Mouse (Mus musculus) hindbrain, postnatal 0 days (tissue): ENCODE data around the gene 4933407L21Rik. TPM values are rescaled to one million over a fixed set of nuclear protein-coding genes. Genes with fewer than 3 reads are reported as not detected.

Experiments
- ATAC-seq: fragments of 200-750 bp; cut with Nextera tagmentation; 2 replicates; pipeline ENCODE4 v1.8.0; 2017; ENCODE audit warnings: mild to moderate bottlenecking, moderate TSS enrichment, moderate library complexity
- DNase-seq: peaks from one replicate; pipeline ENCODE4 v3.0.0-alpha.2; 2015; ENCODE audit warnings: low spot score
- H3K27ac ChIP-seq: fragments of 300-500 bp; sonication (generic); 2 replicates; pipeline ENCODE4 v1.5.1; 2014; ENCODE audit warnings: mild to moderate bottlenecking
- H3K27me3 ChIP-seq: fragments of 300-500 bp; sonication (generic); 2 replicates; pipeline ENCODE4 v1.6.1; 2014; ENCODE audit warnings: low read length, mixed read lengths; ENCODE audit not compliant: insufficient read depth
- H3K36me3 ChIP-seq: fragments of 300-500 bp; sonication (generic); 2 replicates; pipeline ENCODE4 v1.6.1; 2014; ENCODE audit warnings: low read length, mixed read lengths; ENCODE audit not compliant: insufficient read depth
- H3K4me1 ChIP-seq: fragments of 300-500 bp; sonication (generic); 2 replicates; pipeline ENCODE4 v1.6.1; 2014; ENCODE audit warnings: antibody characterized with exemption, low read length, mixed read lengths; ENCODE audit not compliant: insufficient read depth
- H3K4me2 ChIP-seq: fragments of 300-500 bp; sonication (generic); 2 replicates; pipeline ENCODE4 v1.6.1; 2014; ENCODE audit warnings: low read depth, mild to moderate bottlenecking, low read length, moderate library complexity, mixed read lengths
- H3K4me3 ChIP-seq: fragments of 300-500 bp; sonication (generic); 2 replicates; pipeline ENCODE4 v1.5.1; 2014; ENCODE audit warnings: low read length
- H3K9ac ChIP-seq: fragments of 300-500 bp; sonication (generic); replicated peaks from 2 replicates; pipeline ENCODE4 v1.6.1; 2014; ENCODE audit warnings: mild to moderate bottlenecking, low read length, moderate library complexity, mixed read lengths
- H3K9me3 ChIP-seq: fragments of 300-500 bp; sonication (generic); 2 replicates; pipeline ENCODE4 v1.6.1; 2016; ENCODE audit warnings: low read length, mixed read lengths
- CTCF ChIP-seq: IDR thresholded peaks from 2 replicates; pipeline ENCODE4 v1.5.1; 2016; ENCODE audit warnings: antibody characterized with exemption, control low read depth, low read depth
- WGBS: fragments of 180-500 bp; shearing (Covaris S2); extraction: QIAGEN DNeasy Blood & Tissue Kit; methylation state at CpG from one replicate; pipeline ENCODE4 v1.1.7; 2014; 5-methylcytosine and 5-hydroxymethylcytosine counted together
- polyA plus RNA-seq: library from polyadenylated mRNA; unstranded; fragments of >200 nt; fragmentation: Nextera tagmentation; extraction: Ambion mirVana; gene quantifications from 2 replicates; pipeline ENCODE4 v1.2.1, GENCODE M21; 2015
- total RNA-seq: library from RNA; depleted of rRNA; stranded (reverse); fragments of >200 nt; gene quantifications from 2 replicates; pipeline ENCODE4 v1.2.3, GENCODE M21; 2014

The 4933407L21Rik gene
- total and polyA plus RNA-seq, 2 experiments from 2014 or later = 12.3 to 18.8 TPM

DNA sequence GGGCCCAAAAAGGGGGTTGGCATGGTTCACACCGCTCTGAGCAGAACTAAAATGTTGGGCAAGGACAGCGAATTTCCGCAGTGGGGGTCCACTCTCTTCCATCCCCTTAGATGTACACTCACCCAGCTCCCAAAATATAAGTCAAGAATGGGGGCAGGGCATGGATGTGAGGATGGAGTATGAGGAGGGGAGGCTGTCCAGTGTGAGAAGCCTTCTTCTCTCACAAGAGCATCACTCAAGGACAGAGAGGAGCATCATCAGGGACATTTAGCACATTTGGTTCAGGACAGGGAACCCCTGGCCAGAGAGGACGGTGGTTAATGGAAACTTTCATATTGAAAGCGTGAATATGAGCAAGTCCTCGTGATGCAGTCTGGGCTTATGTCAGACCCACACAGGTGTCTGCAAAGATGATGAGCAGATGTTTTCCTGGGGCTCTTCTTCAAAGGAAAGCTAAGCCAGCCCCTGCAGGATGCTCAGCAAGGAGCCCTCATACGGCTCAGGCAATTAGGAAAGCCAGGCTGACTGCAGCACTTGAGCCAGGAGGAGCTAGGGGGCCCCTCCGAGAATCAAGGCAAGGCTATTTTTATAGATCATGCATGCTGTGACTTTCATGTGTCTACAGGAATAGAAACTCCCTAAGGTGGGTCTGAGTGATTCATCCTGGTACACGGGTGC is 29.8 kb downstream of the 4933407L21Rik start:
- Histone ChIP-seq H3K36me3 (no peaks in the 10 kb centered on the region), H3K27ac (no peak overlapping the region), H3K27me3 (no peaks in the 10 kb centered on the region), H3K4me2 (no peak overlapping the region), H3K9me3 (no peaks in the 10 kb centered on the region), H3K4me3 (no peak overlapping the region), H3K4me1 (peaks cover 11% of the 10 kb centered on the region; the same call in 1 of the 2 replicates), H3K9ac (no peak overlapping the region)
- ATAC-seq (peak; percentile 24; the same call in 1 of the 2 replicates), DNase-seq (peak; percentile 12)
- no peak for TF ChIP-seq CTCF
- WGBS = 50% methylated on average over 9 of the region's 9 CpGs

DNA sequence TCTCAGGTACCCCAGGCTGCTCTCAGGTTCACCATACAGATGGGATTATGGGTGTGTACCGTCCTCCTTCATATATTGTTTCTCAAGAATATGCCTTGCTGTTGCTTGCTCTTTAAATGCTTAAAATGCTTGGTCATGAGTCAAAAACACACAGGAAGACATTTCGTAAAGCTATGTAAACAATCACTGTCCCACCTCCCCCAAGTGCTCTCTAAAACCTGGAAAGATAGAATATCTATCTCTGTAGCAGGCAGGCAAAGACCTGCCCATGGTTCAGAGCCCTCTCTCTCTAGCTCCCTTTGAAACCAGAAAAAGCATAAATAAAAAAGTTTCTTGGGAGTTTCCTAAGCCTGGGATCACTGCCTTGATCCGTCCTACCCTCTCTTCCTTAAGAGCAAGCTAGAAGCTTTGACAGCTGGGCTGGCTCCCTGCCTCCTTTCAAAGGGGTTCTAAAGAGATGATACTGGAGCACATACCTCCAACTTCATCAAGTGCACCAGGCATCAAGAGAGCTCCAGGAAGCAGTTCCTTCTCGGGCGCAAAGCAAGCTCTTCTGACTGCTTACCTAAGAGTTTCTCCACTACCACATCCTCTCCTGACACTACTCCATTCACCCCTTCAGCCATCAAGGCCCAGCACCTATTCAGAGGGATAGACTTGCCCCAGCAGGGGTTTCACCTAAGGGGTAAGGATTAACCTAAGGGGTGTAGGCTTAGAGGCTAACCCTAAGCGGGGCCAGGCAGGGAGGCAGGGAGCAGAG is 31.0 kb downstream of the 4933407L21Rik start:
- 75% methylated on average over 6 of the region's 6 CpGs for WGBS
- no peak for TF ChIP-seq CTCF
- Histone ChIP-seq H3K36me3 (no peaks in the 10 kb centered on the region), H3K9me3 (no peaks in the 10 kb centered on the region), H3K9ac (no peak overlapping the region), H3K4me3 (no peak overlapping the region), H3K27ac (no peak overlapping the region), H3K4me2 (no peak overlapping the region), H3K27me3 (no peaks in the 10 kb centered on the region), H3K4me1 (peaks cover 11% of the 10 kb centered on the region; the same call in 1 of the 2 replicates)
- ATAC-seq (no peak), DNase-seq (no peak)

DNA sequence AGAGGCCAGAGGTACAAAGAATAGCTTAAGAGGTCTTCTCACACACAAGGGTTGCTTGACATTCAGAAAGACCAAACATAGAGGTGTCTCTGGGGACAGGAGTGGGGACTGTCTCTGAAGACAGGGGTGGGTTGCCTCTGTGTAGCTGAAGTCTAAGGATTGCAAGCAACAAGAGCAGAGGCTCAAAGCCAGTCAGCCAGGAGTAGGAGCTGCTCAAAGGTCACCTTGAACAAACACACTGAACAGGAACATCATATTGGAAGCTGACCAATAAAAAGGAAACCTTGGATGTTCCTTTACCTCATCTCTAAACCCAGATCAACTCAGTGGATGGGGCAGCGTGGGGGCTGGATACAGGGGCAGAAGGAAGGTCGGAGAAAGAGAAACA is 31.6 kb downstream of the 4933407L21Rik start:
- ATAC-seq (no peak), DNase-seq (no peak)
- Histone ChIP-seq H3K9ac (no peak overlapping the region), H3K4me1 (peaks cover 11% of the 10 kb centered on the region; the same call in 1 of the 2 replicates), H3K4me3 (no peak overlapping the region), H3K4me2 (no peak overlapping the region), H3K27me3 (no peaks in the 10 kb centered on the region), H3K9me3 (no peaks in the 10 kb centered on the region), H3K36me3 (no peaks in the 10 kb centered on the region), H3K27ac (no peak overlapping the region)
- WGBS = 80% methylated on average over 2 of the region's 2 CpGs
- TF ChIP-seq CTCF = no peak

DNA sequence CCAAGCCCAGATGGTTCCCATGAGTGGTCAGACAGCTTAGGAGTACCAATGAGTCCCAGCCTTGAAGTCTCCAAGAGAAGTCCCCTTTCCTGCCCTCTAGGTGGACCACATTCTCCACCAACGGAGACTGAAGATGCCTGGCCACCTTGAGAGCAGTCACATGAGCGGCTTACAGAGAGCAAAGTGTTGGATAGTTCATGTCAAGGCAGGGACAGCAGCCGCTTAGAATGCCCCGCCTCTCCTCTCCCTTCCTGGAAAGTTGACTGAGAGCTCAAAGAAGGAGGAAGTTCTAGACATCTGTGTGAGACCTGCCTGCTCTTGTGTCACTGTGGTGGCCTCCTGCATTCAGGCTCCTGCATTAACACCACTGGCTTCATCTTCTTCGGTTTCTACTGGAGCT is 32.6 kb downstream of the 4933407L21Rik start, which contains the start of gene Gpr55:
Gene Gpr55, minus strand, starts transcription at position 135 of the 400 bp plus-strand sequence.
- no peaks in the 10 kb centered on the region for H3K36me3 ChIP-seq
- no peak within 1 kb of the TSS for H3K27ac ChIP-seq
- no peak within 1 kb of the TSS for H3K9ac ChIP-seq
- TF ChIP-seq CTCF = no peak
- no peak within 1 kb of the TSS for H3K4me3 ChIP-seq
- peaks cover 11% of the 10 kb centered on the region; the same call in 1 of the 2 replicates for H3K4me1 ChIP-seq
- H3K27me3 ChIP-seq = no peaks in the 10 kb centered on the region
- no peak within 1 kb of the TSS for H3K4me2 ChIP-seq
- H3K9me3 ChIP-seq = no peaks in the 10 kb centered on the region
- DNase-seq = no peak
- WGBS = 84% methylated on average over 5 of the region's 5 CpGs
- ATAC-seq = no peak

DNA sequence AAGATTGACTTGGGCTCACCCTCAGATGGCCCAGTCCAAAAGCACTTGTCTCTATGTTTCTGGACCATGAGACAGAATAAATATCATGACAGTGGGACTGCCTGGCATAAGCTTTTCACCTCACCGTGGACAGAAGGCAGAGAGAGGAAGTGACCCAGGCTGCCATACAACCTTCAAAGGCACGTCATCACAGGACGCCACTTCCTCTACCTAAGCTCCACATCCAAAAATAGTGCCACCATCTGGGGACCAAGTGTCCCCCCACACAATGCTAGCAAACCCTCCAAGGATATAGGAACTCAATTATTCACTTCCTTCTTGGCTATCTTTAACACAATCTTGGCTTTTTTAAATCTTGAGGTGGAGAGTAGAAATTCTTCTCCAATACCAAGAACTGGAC is 33.8 kb downstream of the 4933407L21Rik start:
- Histone ChIP-seq H3K9ac (no peak overlapping the region), H3K4me2 (no peak overlapping the region), H3K27me3 (no peaks in the 10 kb centered on the region), H3K4me1 (peaks cover 11% of the 10 kb centered on the region; the same call in 1 of the 2 replicates), H3K4me3 (no peak overlapping the region), H3K9me3 (no peaks in the 10 kb centered on the region), H3K27ac (no peak overlapping the region), H3K36me3 (no peaks in the 10 kb centered on the region)
- ATAC-seq (no peak), DNase-seq (no peak)
- TF ChIP-seq CTCF = no peak
- WGBS = 88% methylated on average over 3 of the region's 3 CpGs

DNA sequence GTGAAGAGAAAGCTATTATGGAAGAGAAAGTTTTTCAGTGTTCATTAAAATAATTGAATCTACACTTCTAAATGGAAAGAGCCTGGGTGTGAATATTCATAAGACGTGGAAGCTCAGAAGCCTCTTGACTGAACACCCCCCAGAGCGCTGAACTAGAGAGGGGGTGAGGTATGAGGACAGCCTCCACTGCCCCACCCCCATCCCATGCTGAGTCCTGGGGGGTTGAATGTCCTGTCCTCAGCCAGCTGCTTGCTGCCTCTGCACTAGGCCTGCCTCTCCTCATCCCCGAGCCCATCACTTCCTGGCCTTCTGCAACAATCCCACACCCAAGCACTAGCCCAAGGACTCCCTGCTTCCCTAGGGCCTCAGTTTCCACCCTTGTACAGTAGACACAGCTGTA is 37.6 kb downstream of the 4933407L21Rik start:
- no peak overlapping the region for H3K4me2 ChIP-seq
- H3K4me3 ChIP-seq = no peak overlapping the region
- H3K36me3 ChIP-seq = no peaks in the 10 kb centered on the region
- no peak for TF ChIP-seq CTCF
- no peak for DNase-seq
- H3K9ac ChIP-seq = no peak overlapping the region
- no peaks in the 10 kb centered on the region for H3K27me3 ChIP-seq
- no peak for ATAC-seq
- WGBS = 65% methylated on average over 3 of the region's 3 CpGs
- no peaks in the 10 kb centered on the region for H3K4me1 ChIP-seq
- H3K27ac ChIP-seq = no peak overlapping the region
- no peaks in the 10 kb centered on the region for H3K9me3 ChIP-seq

DNA sequence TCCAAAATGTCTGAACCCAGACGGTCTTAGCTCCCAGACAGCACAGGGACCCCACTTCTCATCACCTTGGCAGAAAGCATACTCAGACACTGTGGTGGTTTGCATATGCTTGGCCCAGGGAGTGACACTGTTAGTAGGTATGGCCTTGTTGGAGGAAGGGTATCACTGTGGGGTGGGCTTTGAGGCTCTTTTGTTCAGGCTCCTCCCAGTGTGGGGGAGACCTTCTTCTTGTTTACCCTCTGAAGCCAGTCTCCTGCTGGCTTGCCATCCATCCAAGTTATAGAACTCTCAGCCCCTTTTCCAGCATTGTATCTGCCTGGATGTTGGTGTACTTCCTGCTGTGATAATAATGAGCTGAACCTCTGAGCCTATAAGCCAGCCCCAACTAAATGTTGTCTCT is 40.8 kb downstream of the 4933407L21Rik start:
- Histone ChIP-seq H3K9ac (no peak overlapping the region), H3K9me3 (no peaks in the 10 kb centered on the region), H3K4me1 (no peaks in the 10 kb centered on the region), H3K4me3 (no peak overlapping the region), H3K27me3 (no peaks in the 10 kb centered on the region), H3K4me2 (no peak overlapping the region), H3K27ac (peak overlapping the region; percentile 74), H3K36me3 (no peaks in the 10 kb centered on the region)
- no peak for TF ChIP-seq CTCF
- ATAC-seq = peak; percentile 70
- DNase-seq = peak; percentile 7
- 65% methylated on average over 1 of the region's 1 CpGs for WGBS
